Mouse (Mus musculus): ENCODE measurements around the gene March7.

March7 gene

GRCm38 (mm10) chr2:60289451-60289850 lies 79.8 kb downstream of the March7 start:
- DNase-seq: no peak

GRCm38 (mm10) chr2:60291381-60291780 lies 81.7 kb downstream of the March7 start:
- DNase-seq: no peak

- no peak for DNase-seq
Measured at GRCm38 (mm10) chr2:60298266-60298665, 88.6 kb downstream of the March7 start.

GRCm38 (mm10) chr2:60299323-60299722 lies 89.6 kb downstream of the March7 start:
- DNase-seq: no peak
